Mouse (Mus musculus): ENCODE results near the gene Gas7.

DNA sequence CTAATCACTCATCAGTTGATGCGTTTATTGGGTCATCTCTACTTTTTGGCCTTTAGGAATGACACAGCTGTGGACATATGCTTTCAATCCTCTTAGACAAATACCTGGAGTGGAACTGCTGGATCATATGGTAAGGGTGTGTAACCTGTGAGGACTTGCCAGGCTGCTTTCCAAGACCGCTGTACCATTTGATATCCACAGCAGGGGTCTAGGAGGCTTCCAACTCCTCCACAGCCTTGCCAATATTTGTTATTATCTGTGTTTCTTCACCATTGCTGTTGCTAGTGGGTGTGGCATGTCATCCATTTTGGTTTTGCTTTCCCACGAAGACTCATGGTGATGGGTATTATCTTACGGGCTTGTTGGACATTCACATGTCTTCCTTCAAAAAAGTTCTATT, 57.8 kb downstream of the Gas7 start:
- TF ChIP-seq GATA1 (IDR thresholded peaks at IDR 0.05; ENCODE audit: borderline replicate concordance, low read length): no peak
- TF ChIP-seq FLI1 (IDR thresholded peaks at IDR 0.05; ENCODE audit: low read length): no peak

All from megakaryocyte, embryonic 14.5 days (primary cell).